Mouse (Mus musculus) embryonic fibroblast, embryonic 13.5 days (primary cell): ENCODE data around the gene Tvp23b. TPM values are rescaled to one million over a fixed set of nuclear protein-coding genes. Genes with fewer than 3 reads are reported as not detected.

Experiments
- H3K27ac ChIP-seq: 2 replicates; pipeline ENCODE4 v1.5.1; 2012; ENCODE audit warnings: low read length, control low read depth, inconsistent platforms; ENCODE audit not compliant: insufficient read depth
- H3K4me1 ChIP-seq: 2 replicates; pipeline ENCODE4 v1.6.1; 2011; ENCODE audit warnings: low read length; ENCODE audit not compliant: control insufficient read depth, insufficient read depth
- H3K4me3 ChIP-seq: 2 replicates; pipeline ENCODE4 v1.5.1; 2011; ENCODE audit warnings: mild to moderate bottlenecking, control low read depth, low read length; ENCODE audit not compliant: insufficient read depth
- CTCF ChIP-seq: IDR thresholded peaks from 2 replicates; pipeline ENCODE4 v1.5.1; 2011; ENCODE audit warnings: mild to moderate bottlenecking, control low read depth, low read length, moderate library complexity, borderline replicate concordance; ENCODE audit not compliant: insufficient read depth
- POLR2A ChIP-seq: IDR thresholded peaks from 2 replicates; pipeline ENCODE4 v1.6.1; 2011; ENCODE audit warnings: low read depth, mild to moderate bottlenecking, control low read depth, low read length, moderate library complexity
- polyA plus RNA-seq: library from polyadenylated mRNA; stranded (reverse); fragments of >200 nt; gene quantifications from 2 replicates; pipeline ENCODE4 v1.2.4, GENCODE M21; 2011; ENCODE audit warnings: low read depth; ENCODE audit not compliant: missing spikeins, insufficient read length

Tvp23b gene
- polyA plus RNA-seq, 1 experiment: 58.2 TPM

DNA sequence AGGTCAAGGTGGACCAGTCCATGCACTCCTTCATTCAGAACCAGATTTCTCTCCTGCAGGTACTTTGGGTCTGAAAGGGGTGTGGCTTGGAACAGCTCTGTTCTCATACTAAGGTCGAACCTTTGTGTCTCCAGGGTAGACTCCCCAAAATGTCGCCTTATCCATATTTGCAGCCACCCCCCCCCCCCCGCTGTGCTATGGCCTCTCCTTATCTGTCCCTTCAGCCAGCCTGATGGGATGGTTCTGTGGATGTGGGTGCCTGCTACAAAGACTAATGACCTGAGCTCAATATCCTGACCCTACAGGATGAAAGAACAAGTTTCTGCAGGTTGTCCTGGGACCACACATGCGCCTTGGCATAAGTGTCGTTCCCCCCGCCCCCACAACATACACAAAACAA is 25.9 kb upstream of the Tvp23b start:
- TF ChIP-seq CTCF (no peak), POLR2A (no peak)
- H3K4me3 ChIP-seq: no peak overlapping the region
- no peak overlapping the region for H3K27ac ChIP-seq
- 0 out of 2 replicates have a peak, but pooled peaks cover 2% of the 10 kb centered on the region for H3K4me1 ChIP-seq

DNA sequence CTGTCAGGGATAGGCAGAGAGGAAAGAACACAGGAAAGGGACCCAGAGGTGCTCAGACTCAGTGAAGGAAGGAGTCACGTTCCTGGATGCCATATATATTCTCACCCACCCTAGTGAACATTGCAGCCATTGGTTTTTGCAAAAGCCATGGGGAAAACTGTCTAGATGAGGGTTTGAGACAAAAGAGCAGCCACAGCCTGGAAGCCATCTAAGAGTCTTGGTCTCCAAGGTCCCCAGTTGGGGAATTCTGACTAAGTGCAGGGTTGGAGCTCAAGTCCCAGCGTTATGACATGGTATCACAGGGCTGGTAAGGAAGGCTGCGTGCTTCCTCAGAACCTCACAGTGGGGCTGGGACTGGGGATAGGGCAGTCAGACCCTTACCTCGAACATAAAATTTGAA is 13.7 kb upstream of the Tvp23b start:
- Histone ChIP-seq H3K27ac (no peak overlapping the region), H3K4me3 (no peak overlapping the region), H3K4me1 (no peaks in the 10 kb centered on the region)
- TF ChIP-seq CTCF (no peak), POLR2A (no peak)

DNA sequence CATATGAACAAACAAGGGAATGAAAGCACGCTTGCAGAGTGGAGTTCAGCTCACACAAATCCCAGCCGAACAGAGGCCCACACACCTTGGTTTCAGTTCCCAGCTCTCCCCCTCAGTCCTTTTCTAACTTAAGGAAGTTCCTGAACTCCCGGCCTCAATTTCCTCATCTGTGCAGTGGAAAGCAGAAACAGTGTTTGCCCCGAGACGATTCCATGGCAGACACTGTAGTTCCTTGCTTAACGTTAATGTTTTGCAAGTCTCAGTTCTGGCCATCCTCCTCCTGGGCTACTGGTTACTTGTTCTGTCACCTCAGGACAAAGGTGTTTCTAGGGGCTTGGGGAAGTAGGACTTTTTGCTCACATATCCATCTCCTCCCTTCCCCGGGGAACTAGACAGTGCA is 12.6 kb upstream of the Tvp23b start:
- Histone ChIP-seq H3K4me3 (no peak overlapping the region), H3K27ac (no peak overlapping the region), H3K4me1 (no peaks in the 10 kb centered on the region)
- no peak for TF ChIP-seq POLR2A
- no peak for TF ChIP-seq CTCF

DNA sequence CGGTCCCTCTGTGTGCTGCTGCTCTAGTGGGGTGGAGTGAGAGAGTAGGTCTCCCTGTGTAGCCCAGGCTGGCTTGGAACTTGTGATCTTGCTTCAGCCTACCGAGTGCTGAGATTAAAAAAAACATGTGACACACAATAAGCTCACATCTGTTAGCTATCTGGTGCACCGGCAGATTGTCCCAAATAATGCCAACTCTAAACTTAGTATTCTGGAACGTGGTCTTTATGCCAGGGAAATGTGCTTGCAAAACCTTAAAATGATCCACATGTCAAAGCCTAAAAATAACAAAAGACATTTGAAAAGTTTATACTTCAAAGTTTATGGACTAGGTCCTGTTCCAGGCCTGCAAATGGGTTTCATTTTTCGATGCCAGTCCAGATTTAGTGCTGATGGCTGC is 10.1 kb upstream of the Tvp23b start:
- H3K27ac ChIP-seq: no peak overlapping the region
- H3K4me1 ChIP-seq: no peaks in the 10 kb centered on the region
- no peak overlapping the region for H3K4me3 ChIP-seq
- TF ChIP-seq POLR2A (no peak), CTCF (no peak)

DNA sequence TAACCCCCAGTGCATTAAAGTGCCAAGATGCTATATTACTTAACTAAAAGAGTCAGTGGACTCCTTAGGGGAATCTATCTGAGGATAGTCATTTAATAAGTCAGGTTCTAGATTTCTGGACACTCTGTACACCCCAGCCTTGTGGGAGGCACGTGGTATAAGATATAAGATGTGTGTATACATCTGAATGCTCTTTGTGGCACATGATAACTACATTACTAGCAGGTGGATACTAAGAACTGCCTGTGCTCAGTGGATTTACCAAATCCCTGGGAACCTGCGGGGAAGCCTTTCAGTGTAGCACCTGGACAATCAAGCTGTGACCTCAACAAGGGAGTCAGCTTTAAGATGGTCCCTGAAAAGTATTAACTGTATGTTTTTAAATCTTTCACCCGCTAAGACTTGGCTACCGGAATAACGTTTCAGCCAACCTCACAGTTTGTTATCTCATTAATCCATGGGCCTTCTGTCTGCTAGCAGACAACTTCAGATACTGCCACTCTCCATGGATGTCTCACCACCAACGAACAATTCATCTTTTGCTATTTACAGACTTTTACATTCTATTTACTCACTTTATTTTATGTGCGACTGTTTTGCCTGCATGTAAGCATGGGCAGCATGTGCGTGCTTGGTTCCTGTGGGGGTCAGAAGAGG is 9.4 kb upstream of the Tvp23b start:
- Histone ChIP-seq H3K27ac (no peak overlapping the region), H3K4me3 (no peak overlapping the region), H3K4me1 (no peaks in the 10 kb centered on the region)
- TF ChIP-seq POLR2A (no peak), CTCF (no peak)

DNA sequence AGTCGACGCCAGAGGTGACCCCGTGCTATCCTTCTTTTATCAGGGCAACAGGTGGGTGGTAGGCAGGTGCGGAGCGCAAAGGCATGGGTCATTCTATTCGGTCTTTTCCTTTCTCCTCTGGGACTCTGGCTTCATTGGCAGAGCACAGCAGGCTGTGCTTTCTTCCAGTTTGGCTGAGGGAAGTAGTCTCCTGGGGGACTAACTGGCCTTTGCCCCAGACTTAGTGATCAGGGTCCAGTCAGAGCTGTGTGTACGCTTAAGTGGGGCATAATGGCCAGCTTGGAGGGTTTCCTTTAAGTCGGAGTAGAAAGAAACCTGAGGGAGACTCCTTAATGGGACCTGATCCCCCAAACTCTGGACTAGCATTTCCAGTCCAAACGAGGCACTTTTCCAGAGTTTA is 5.8 kb upstream of the Tvp23b start:
- TF ChIP-seq CTCF (no peak), POLR2A (no peak)
- no peak overlapping the region for H3K27ac ChIP-seq
- H3K4me1 ChIP-seq: peaks cover 3% of the 10 kb centered on the region; the same call in 1 of the 2 replicates
- no peak overlapping the region for H3K4me3 ChIP-seq

DNA sequence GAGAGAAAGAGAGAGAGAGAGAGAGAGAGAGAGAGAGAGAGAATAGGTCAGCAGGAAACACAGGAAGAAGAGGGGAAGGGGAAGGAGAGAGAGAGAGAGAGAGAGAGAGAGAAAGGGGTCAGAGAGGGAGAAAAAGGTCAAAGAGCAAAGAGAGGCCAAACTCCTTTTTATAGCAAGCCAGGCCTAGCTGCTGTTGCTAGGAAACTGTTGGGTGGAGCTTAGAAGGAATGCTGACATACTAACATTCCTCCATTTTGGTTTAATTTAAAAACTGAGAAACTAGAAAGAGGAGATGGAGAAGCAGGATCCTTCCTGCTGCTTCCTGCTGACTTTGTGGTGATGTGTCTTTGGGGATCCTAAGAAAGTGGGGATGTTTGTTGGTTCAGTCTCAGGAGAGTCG is 3.6 kb upstream of the Tvp23b start:
- TF ChIP-seq CTCF (no peak), POLR2A (no peak)
- peaks cover 3% of the 10 kb centered on the region for H3K4me1 ChIP-seq

DNA sequence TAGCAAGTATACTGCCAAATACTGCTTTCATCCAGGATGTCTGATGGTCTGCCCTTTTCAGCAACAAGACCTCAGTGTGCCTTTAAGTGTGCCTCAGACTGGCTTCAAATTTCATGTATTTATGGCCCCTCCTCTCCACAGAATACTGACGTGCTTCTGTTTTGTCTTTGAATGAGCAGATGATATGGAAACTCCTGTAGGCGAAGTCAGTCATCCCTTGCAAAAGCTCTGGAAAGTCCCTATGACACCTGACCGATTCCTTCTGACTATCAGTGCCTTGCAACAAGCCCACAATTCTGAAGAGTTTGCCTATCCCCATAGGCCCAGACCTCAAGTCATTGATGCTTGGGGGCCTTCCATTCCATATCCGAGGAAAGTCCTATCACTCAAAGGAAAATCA is 2.8 kb upstream of the Tvp23b start:
- H3K4me1 ChIP-seq: peaks cover 3% of the 10 kb centered on the region
- H3K27ac ChIP-seq: no peak overlapping the region
- no peak overlapping the region for H3K4me3 ChIP-seq
- TF ChIP-seq POLR2A: no peak
- no peak for TF ChIP-seq CTCF

More for the DNA sequence above, 3.6 kb upstream of the Tvp23b start:
- Histone ChIP-seq H3K27ac (no peak overlapping the region), H3K4me3 (no peak overlapping the region)

DNA sequence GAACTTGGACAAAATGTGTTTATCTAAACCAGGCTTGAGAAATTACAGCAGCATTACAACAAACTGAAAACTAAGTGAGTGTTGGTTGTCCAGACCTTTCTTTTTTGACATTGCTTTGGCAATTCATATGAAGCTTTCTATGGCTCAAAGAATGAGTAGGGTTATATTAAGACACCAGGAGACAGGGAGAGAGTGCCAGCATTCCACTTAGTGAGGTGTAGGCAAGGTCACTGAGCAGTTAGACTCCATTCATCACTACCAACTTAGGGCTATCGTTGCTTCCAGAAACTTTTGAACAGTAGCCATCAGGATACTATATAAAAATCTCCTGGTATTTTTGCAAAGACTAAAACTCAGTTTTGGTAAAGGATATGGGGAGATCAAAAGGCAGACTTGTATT is 1.9 kb upstream of the Tvp23b start:
- Histone ChIP-seq H3K4me1 (peaks cover 3% of the 10 kb centered on the region), H3K27ac (no peak overlapping the region), H3K4me3 (no peak overlapping the region)
- no peak for TF ChIP-seq POLR2A
- TF ChIP-seq CTCF: no peak

DNA sequence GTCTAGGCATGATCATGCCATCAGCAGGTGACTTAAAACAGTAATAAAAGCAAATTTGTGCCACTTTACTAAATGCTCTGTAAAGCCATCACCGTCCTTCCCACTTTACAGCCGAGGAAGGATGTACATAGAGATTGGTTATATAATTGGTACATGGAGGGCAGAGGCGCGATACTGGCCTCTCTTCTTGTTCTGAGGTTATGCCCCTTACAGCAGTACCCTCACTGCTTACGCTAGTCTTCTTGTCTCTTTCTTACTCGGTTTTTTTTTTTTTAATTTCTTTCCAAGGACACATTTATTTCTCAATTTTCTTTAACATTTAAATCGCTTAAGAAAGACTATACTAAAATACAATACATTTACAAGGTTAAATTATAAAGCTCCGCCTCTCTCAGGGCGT is 527 bp upstream of the Tvp23b start:
- peaks cover 3% of the 10 kb centered on the region for H3K4me1 ChIP-seq
- peak overlapping the region; percentile 31; the same call in 1 of the 2 replicates for H3K27ac ChIP-seq
- peak overlapping the region; percentile 28; the same call in 1 of the 2 replicates for H3K4me3 ChIP-seq
- TF ChIP-seq POLR2A: no peak
- no peak for TF ChIP-seq CTCF

DNA sequence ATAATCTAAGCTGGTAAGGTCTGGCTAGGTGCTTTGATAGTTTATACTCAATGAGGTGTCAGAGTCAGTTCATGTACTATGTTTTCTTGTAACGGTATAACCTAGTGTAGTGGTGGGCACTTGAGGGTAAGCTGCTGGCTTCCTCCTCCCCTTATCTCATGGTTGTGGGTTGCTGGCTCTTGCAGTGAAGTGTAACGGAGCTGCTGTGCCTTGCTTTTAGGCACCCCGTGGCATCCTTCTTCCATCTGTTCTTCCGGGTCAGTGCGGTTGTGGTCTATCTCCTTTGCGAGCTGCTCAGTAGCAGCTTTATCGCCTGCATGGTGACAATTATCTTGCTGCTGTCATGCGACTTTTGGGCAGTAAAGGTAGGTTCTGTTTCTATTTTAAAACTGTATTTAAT is 4.2 kb downstream of the Tvp23b start:
- Histone ChIP-seq H3K4me1 (no peaks in the 10 kb centered on the region; the same call in 1 of the 2 replicates), H3K4me3 (no peak overlapping the region), H3K27ac (no peak overlapping the region)
- no peak for TF ChIP-seq POLR2A
- TF ChIP-seq CTCF: no peak
